Mouse (Mus musculus) liver, adult 2 months (tissue): ENCODE data around the gene Gpr62.

Experiments used
- CTCF ChIP-seq: fragments of 200-500 bp; IDR thresholded peaks from 2 replicates; pipeline ENCODE4 v1.5.1; 2011; ENCODE audit warnings: low read depth, low read length, control low read depth
- POLR2A ChIP-seq: fragments of 200-500 bp; IDR thresholded peaks from 2 replicates; pipeline ENCODE4 v1.6.1; 2011; ENCODE audit warnings: low read length, control low read depth; ENCODE audit not compliant: insufficient read depth; ENCODE audit errors: extremely low read depth

- TF ChIP-seq POLR2A (no peak), CTCF (no peak)
Measured at GRCm38 (mm10) chr9:106467746-106468145, 2.0 kb upstream of the Gpr62 start.
